Mouse (Mus musculus) spleen, postnatal 14 days (tissue): ENCODE measurements at regions not wholly inside any gene's neighbourhood (a gene's known extent, or its start where the extent isn't known, plus 50 kb on each side); places are given as distances from the start of the nearest gene placed in this dataset.

ENCODE experiments used
- DNase-seq, 2 experiments: peaks; one replicate each; pipeline ENCODE4 v3.0.0; 2021 to 2022; ENCODE audit warnings: low spot score in 2 of 2

- no peak for DNase-seq
Observed at GRCm38 (mm10) chr12:107021806-107022205, 466.6 kb upstream of the 3110018I06Rik start.

- no peak for DNase-seq
Observed at GRCm38 (mm10) chr12:107026821-107027220, 461.6 kb upstream of the 3110018I06Rik start.

- no peak for DNase-seq
Observed at GRCm38 (mm10) chr12:107027842-107028549, 460.4 kb upstream of the 3110018I06Rik start.

GRCm38 (mm10) chr12:107028985-107029384 is 459.4 kb upstream of the 3110018I06Rik start:
- no peak for DNase-seq

- DNase-seq: no peak
Observed at GRCm38 (mm10) chr12:107036357-107036756, 452.1 kb upstream of the 3110018I06Rik start.

GRCm38 (mm10) chr12:107041927-107042652 is 446.3 kb upstream of the 3110018I06Rik start:
- DNase-seq: no peak

GRCm38 (mm10) chr12:107046496-107046895 is 441.9 kb upstream of the 3110018I06Rik start:
- no peak for DNase-seq

GRCm38 (mm10) chr12:107047059-107047531 is 441.3 kb upstream of the 3110018I06Rik start:
- no peak for DNase-seq

GRCm38 (mm10) chr12:107050891-107051635 is 437.4 kb upstream of the 3110018I06Rik start:
- no peak for DNase-seq

GRCm38 (mm10) chr12:107052136-107052535 is 436.3 kb upstream of the 3110018I06Rik start:
- no peak for DNase-seq

GRCm38 (mm10) chr12:107056553-107056952 is 431.9 kb upstream of the 3110018I06Rik start:
- no peak for DNase-seq

GRCm38 (mm10) chr12:107060514-107060913 is 427.9 kb upstream of the 3110018I06Rik start:
- no peak for DNase-seq

GRCm38 (mm10) chr12:107067346-107067745 is 421.1 kb upstream of the 3110018I06Rik start:
- DNase-seq: no peak

GRCm38 (mm10) chr12:107082541-107082940 is 405.9 kb upstream of the 3110018I06Rik start:
- no peak for DNase-seq

- DNase-seq: no peak
Observed at GRCm38 (mm10) chr12:107085058-107085905, 403.1 kb upstream of the 3110018I06Rik start.

GRCm38 (mm10) chr12:107085906-107086655 is 402.4 kb upstream of the 3110018I06Rik start:
- peak in 1 of 2 experiments; percentile 18 for DNase-seq

GRCm38 (mm10) chr12:107092151-107092550 is 396.3 kb upstream of the 3110018I06Rik start:
- no peak for DNase-seq

- no peak for DNase-seq
Observed at GRCm38 (mm10) chr12:107093326-107093725, 395.1 kb upstream of the 3110018I06Rik start.

- DNase-seq: no peak
Observed at GRCm38 (mm10) chr12:107095409-107095808, 393.0 kb upstream of the 3110018I06Rik start.

- DNase-seq: no peak
Observed at GRCm38 (mm10) chr12:107104570-107104969, 383.9 kb upstream of the 3110018I06Rik start.

GRCm38 (mm10) chr12:107105017-107105416 is 383.4 kb upstream of the 3110018I06Rik start:
- DNase-seq: no peak
